Mouse (Mus musculus): Measurements from ENCODE around the gene Ankk1.

DNA sequence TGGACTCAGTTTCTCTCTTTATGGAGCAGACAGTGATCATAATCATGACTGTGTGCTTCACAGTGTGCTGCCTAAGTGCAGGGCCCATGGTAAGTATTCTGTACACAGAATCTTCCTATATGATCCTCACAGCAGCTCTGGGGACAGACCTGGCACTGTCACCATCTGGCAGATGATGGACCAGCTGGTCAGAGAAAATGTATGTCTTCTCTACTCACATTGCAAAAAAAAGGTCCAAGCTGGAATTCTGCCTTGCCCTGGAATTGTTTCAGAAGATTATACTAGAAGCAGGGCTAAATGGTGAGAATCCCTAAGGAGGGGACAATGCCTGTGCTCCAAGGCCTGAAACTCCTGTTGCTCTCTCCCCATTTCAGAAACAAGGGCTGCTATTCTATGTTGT is 30.8 kb downstream of the Ankk1 start:
- no peak for TF ChIP-seq POLR2A (IDR thresholded peaks at IDR 0.05; ENCODE audit: borderline replicate concordance, extremely low read depth, low read depth, low read length)
- TF ChIP-seq CTCF (IDR thresholded peaks at IDR 0.05; ENCODE audit: insufficient read depth, low read length), result no peak

Data from lung, adult 2 months (tissue).